Mouse (Mus musculus) cerebellum, adult 18-20 months (tissue): ENCODE measurements around the gene Cela2a.
"Not testable (repeated sequence)": the region's sequence is repeated elsewhere in the genome, so short reads cannot be mapped to it uniquely, and the experiment has no call there.

Experiments used
- DNase-seq, 2 experiments: peaks; one replicate each; pipeline ENCODE4 v3.0.0; 2021

Cela2a gene

GRCm38 (mm10) chr4:141796356-141796755 lies 29.6 kb downstream of the Cela2a start:
- DNase-seq = peak in 1 of 2 experiments; percentile 11

GRCm38 (mm10) chr4:141794152-141794535 lies 31.8 kb downstream of the Cela2a start:
- no peak for DNase-seq

GRCm38 (mm10) chr4:141793282-141794151 lies 32.4 kb downstream of the Cela2a start, which contains the start of gene Casp9:
Casp9 (plus strand) TSS chr4:141793612.
- peak; percentile 95 to 98 for DNase-seq

GRCm38 (mm10) chr4:141792554-141793281 lies 33.2 kb downstream of the Cela2a start:
- DNase-seq = no peak

GRCm38 (mm10) chr4:141791951-141792350 lies 34.0 kb downstream of the Cela2a start:
- DNase-seq = peak; percentile 44 to 49

GRCm38 (mm10) chr4:141791486-141791885 lies 34.5 kb downstream of the Cela2a start:
- no peak for DNase-seq

GRCm38 (mm10) chr4:141790524-141790990 lies 35.4 kb downstream of the Cela2a start, which contains the start of gene Dnajc16:
Dnajc16 (minus strand) TSS chr4:141790931.
- peak; percentile 95 to 98 for DNase-seq

- DNase-seq = no peak
Measured at GRCm38 (mm10) chr4:141789564-141790218, 36.3 kb downstream of the Cela2a start.

- DNase-seq = no peak
Measured at GRCm38 (mm10) chr4:141787462-141787861, 38.5 kb downstream of the Cela2a start.

- DNase-seq = no peak
Measured at GRCm38 (mm10) chr4:141787046-141787445, 38.9 kb downstream of the Cela2a start.

GRCm38 (mm10) chr4:141786141-141786540 lies 39.8 kb downstream of the Cela2a start:
- no peak for DNase-seq

GRCm38 (mm10) chr4:141784835-141785234 lies 41.1 kb downstream of the Cela2a start:
- DNase-seq = no peak

- no peak for DNase-seq
Measured at GRCm38 (mm10) chr4:141781201-141781985, 44.6 kb downstream of the Cela2a start.

- no peak for DNase-seq
Measured at GRCm38 (mm10) chr4:141779828-141780227, 46.1 kb downstream of the Cela2a start.

- not testable (repeated sequence) for DNase-seq
Measured at GRCm38 (mm10) chr4:141773019-141773418, 52.9 kb downstream of the Cela2a start.

GRCm38 (mm10) chr4:141771823-141772222 lies 54.1 kb downstream of the Cela2a start:
- no peak for DNase-seq

- no peak for DNase-seq
Measured at GRCm38 (mm10) chr4:141769501-141770160, 56.3 kb downstream of the Cela2a start.

- peak; percentile 74 to 82 for DNase-seq
Measured at GRCm38 (mm10) chr4:141767353-141768036, 58.5 kb downstream of the Cela2a start.

GRCm38 (mm10) chr4:141766668-141767352 lies 59.1 kb downstream of the Cela2a start:
- DNase-seq = peak in 1 of 2 experiments; percentile 27

- peak in 1 of 2 experiments; percentile 14 for DNase-seq
Measured at GRCm38 (mm10) chr4:141766316-141766667, 59.7 kb downstream of the Cela2a start.
